Mouse (Mus musculus): Measurements from ENCODE around the gene Gm266. TPM values are rescaled to one million over a fixed set of nuclear protein-coding genes. Genes with fewer than 3 reads are reported as not detected.

Gene Gm266
- polyA plus RNA-seq, 1 experiment from 2014 or later: 13.1 TPM

- Histone ChIP-seq H3K27me3 (peaks cover 96% of the 10 kb centered on the region), H3K4me2 (no peak overlapping the region), H3K36me3 (no peaks in the 10 kb centered on the region), H3K9me3 (no peaks in the 10 kb centered on the region), H3K9ac (no peak overlapping the region), H3K27ac (no peak overlapping the region), H3K4me3 (no peak overlapping the region), H3K4me1 (peaks cover 57% of the 10 kb centered on the region)
- 14% methylated on average over 13 of the region's 14 CpGs for WGBS
- no peak for ATAC-seq (ENCODE audit: insufficient number of reproducible peaks, low FRiP score, low TSS enrichment, low read depth)
These were observed 36.5 kb downstream of the Gm266 start for GRCm38 (mm10) chr12:111448931-111449705.

- no peak overlapping the region for H3K4me3 ChIP-seq
- no peaks in the 10 kb centered on the region for H3K9me3 ChIP-seq
- peaks cover 98% of the 10 kb centered on the region for H3K27me3 ChIP-seq
- peaks cover 56% of the 10 kb centered on the region for H3K4me1 ChIP-seq
- H3K4me2 ChIP-seq: no peak overlapping the region
- no peak overlapping the region for H3K27ac ChIP-seq
- WGBS: 24% methylated on average over 22 of the region's 22 CpGs
- H3K36me3 ChIP-seq: no peaks in the 10 kb centered on the region
- no peak overlapping the region for H3K9ac ChIP-seq
- no peak for ATAC-seq (ENCODE audit: insufficient number of reproducible peaks, low FRiP score, low TSS enrichment, low read depth)
These were observed 37.5 kb downstream of the Gm266 start for GRCm38 (mm10) chr12:111447898-111448760.

- peaks cover 64% of the 10 kb centered on the region for H3K4me1 ChIP-seq
These were observed 38.3 kb downstream of the Gm266 start for GRCm38 (mm10) chr12:111447350-111447749.

GRCm38 (mm10) chr12:111446745-111447144, 38.9 kb downstream of the Gm266 start:
- WGBS: 41% methylated on average over 5 of the region's 5 CpGs
- no peak overlapping the region for H3K4me2 ChIP-seq
- no peak overlapping the region for H3K4me3 ChIP-seq
- H3K9me3 ChIP-seq: no peaks in the 10 kb centered on the region
- no peak overlapping the region for H3K9ac ChIP-seq
- H3K27ac ChIP-seq: no peak overlapping the region
- ATAC-seq (ENCODE audit: insufficient number of reproducible peaks, low FRiP score, low TSS enrichment, low read depth): no peak
- H3K27me3 ChIP-seq: peaks cover 99% of the 10 kb centered on the region
- H3K36me3 ChIP-seq: no peaks in the 10 kb centered on the region
- peaks cover 70% of the 10 kb centered on the region for H3K4me1 ChIP-seq

More at GRCm38 (mm10) chr12:111447350-111447749, 38.3 kb downstream of the Gm266 start:
- H3K27ac ChIP-seq: no peak overlapping the region
- no peak overlapping the region for H3K4me2 ChIP-seq
- no peak for ATAC-seq (ENCODE audit: insufficient number of reproducible peaks, low FRiP score, low TSS enrichment, low read depth)
- H3K27me3 ChIP-seq: peaks cover 99% of the 10 kb centered on the region
- H3K4me3 ChIP-seq: no peak overlapping the region
- H3K9me3 ChIP-seq: no peaks in the 10 kb centered on the region
- no peaks in the 10 kb centered on the region for H3K36me3 ChIP-seq
- 23% methylated on average over 9 of the region's 9 CpGs for WGBS
- no peak overlapping the region for H3K9ac ChIP-seq

GRCm38 (mm10) chr12:111445890-111446613, 39.6 kb downstream of the Gm266 start:
- Histone ChIP-seq H3K9ac (no peak overlapping the region), H3K4me2 (peak overlapping the region; percentile 44), H3K27me3 (peaks cover 99% of the 10 kb centered on the region), H3K4me1 (peaks cover 71% of the 10 kb centered on the region), H3K27ac (no peak overlapping the region), H3K4me3 (peak overlapping the region; percentile 28), H3K9me3 (no peaks in the 10 kb centered on the region), H3K36me3 (no peaks in the 10 kb centered on the region)
- WGBS: 7% methylated on average over 27 of the region's 27 CpGs
- ATAC-seq (ENCODE audit: insufficient number of reproducible peaks, low FRiP score, low TSS enrichment, low read depth): no peak

GRCm38 (mm10) chr12:111445161-111445889, 40.3 kb downstream of the Gm266 start:
- peak overlapping the region; percentile 44 for H3K4me2 ChIP-seq
- peaks cover 65% of the 10 kb centered on the region for H3K4me1 ChIP-seq
- ATAC-seq (ENCODE audit: insufficient number of reproducible peaks, low FRiP score, low TSS enrichment, low read depth): no peak
- no peaks in the 10 kb centered on the region for H3K36me3 ChIP-seq
- no peak overlapping the region for H3K27ac ChIP-seq
- 8% methylated on average over 52 of the region's 52 CpGs for WGBS
- no peaks in the 10 kb centered on the region for H3K9me3 ChIP-seq
- H3K4me3 ChIP-seq: peak overlapping the region; percentile 28
- H3K27me3 ChIP-seq: peaks cover 98% of the 10 kb centered on the region
- no peak overlapping the region for H3K9ac ChIP-seq

GRCm38 (mm10) chr12:111443921-111444831, 41.4 kb downstream of the Gm266 start:
- 35% methylated on average over 10 of the region's 10 CpGs for WGBS
- Histone ChIP-seq H3K4me1 (peaks cover 53% of the 10 kb centered on the region), H3K27me3 (peaks cover 95% of the 10 kb centered on the region), H3K27ac (no peak overlapping the region; the same call in 1 of the 2 replicates), H3K9ac (no peak overlapping the region), H3K9me3 (no peaks in the 10 kb centered on the region), H3K4me3 (no peak overlapping the region), H3K4me2 (no peak overlapping the region), H3K36me3 (no peaks in the 10 kb centered on the region)
- ATAC-seq (ENCODE audit: insufficient number of reproducible peaks, low FRiP score, low TSS enrichment, low read depth): no peak

GRCm38 (mm10) chr12:111443011-111443870, 42.4 kb downstream of the Gm266 start:
- Histone ChIP-seq H3K4me2 (peak overlapping the region; percentile 67), H3K27ac (no peak overlapping the region; the same call in 1 of the 2 replicates)

GRCm38 (mm10) chr12:111442309-111443010, 43.2 kb downstream of the Gm266 start, which contains the start of gene Tnfaip2:
TSS of gene Tnfaip2 (plus strand) at chr12:111442469.
- Histone ChIP-seq H3K4me3 (peak within 1 kb of the TSS; percentile 37), H3K36me3 (no peaks in the 10 kb centered on the region), H3K4me1 (peaks cover 38% of the 10 kb centered on the region), H3K9ac (no peak within 1 kb of the TSS), H3K9me3 (no peaks in the 10 kb centered on the region), H3K4me2 (peak within 1 kb of the TSS; percentile 67), H3K27ac (no peak within 1 kb of the TSS), H3K27me3 (peaks cover 95% of the 10 kb centered on the region)
- under 1% methylated on average over 48 of the region's 48 CpGs for WGBS
- peak; percentile 36; the same call in 1 of the 2 replicates for ATAC-seq (ENCODE audit: insufficient number of reproducible peaks, low FRiP score, low TSS enrichment, low read depth)

More at GRCm38 (mm10) chr12:111443011-111443870, 42.4 kb downstream of the Gm266 start:
- H3K36me3 ChIP-seq: no peaks in the 10 kb centered on the region
- peaks cover 46% of the 10 kb centered on the region for H3K4me1 ChIP-seq
- peaks cover 95% of the 10 kb centered on the region for H3K27me3 ChIP-seq
- ATAC-seq (ENCODE audit: insufficient number of reproducible peaks, low FRiP score, low TSS enrichment, low read depth): no peak
- no peak overlapping the region for H3K9ac ChIP-seq
- no peaks in the 10 kb centered on the region for H3K9me3 ChIP-seq
- peak overlapping the region; percentile 37 for H3K4me3 ChIP-seq
- 25% methylated on average over 15 of the region's 15 CpGs for WGBS
